Mouse (Mus musculus): ENCODE data around the gene Mark3.

DNA sequence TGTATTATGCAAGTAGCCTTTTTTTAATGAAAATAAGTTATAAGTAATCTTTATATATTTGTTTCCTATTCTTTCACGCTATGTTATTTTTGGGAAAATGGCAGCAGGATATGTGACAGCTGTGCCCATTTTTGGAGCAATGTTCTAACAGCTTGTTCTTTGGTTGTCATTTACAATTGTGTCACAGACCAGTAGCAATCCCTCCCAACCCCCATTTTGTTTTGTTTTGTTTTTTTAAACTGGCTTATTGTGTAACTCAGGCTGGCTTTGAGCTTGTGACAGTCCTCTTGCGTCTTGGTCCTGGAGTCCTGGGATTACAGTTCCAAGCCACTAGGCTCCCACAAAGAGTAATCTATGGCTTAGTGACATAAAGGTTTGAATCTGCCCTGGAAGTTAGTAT, 31.3 kb downstream of the Mark3 start:
- TF ChIP-seq TAL1 (conservative IDR thresholded peaks at IDR 0.05; ENCODE audit: low read depth, low read length) = no peak
- TF ChIP-seq CTCF (IDR thresholded peaks at IDR 0.05; ENCODE audit: low read depth, low read length) = no peak
- no peak for TF ChIP-seq GATA1 (IDR thresholded peaks at IDR 0.05; ENCODE audit: borderline replicate concordance, low read length)
- no peak for TF ChIP-seq POLR2AphosphoS5 (IDR thresholded peaks at IDR 0.05; ENCODE audit: insufficient replicate concordance, low read depth, low read length)
